Mouse (Mus musculus): ENCODE results near the gene Olfr1058.
A peak's percentile ranks its signal among the peaks of the same experiment; 100 is the strongest.
"Not testable (repeated sequence)": the region's sequence is repeated elsewhere in the genome, so short reads cannot be mapped to it uniquely, and the experiment has no call there.

Olfr1058 gene

DNA sequence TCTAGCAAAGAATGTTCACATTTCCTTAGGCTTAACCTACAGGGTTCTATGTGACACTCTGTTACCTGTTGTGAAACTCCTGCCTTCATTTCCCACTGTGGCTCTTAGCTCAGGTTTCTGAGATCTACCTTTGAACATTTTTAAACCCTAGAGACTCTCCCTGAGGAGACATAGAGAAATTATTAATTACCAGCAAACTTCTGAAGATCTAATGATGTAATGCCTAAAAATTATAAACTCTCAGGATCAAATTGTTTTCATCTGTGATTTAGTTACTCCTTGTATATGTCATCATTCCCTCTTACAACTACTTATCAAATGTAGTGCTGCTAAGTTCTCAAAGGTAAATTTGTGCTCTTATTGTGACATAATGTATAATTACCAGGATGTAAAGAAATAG is at the start of gene Olfr1058:
Olfr1058 (minus strand) TSS at position 101 of the 400 bp plus-strand sequence.
- not testable (repeated sequence) for DNase-seq (ENCODE audit: extremely low read depth, low read depth)

DNA sequence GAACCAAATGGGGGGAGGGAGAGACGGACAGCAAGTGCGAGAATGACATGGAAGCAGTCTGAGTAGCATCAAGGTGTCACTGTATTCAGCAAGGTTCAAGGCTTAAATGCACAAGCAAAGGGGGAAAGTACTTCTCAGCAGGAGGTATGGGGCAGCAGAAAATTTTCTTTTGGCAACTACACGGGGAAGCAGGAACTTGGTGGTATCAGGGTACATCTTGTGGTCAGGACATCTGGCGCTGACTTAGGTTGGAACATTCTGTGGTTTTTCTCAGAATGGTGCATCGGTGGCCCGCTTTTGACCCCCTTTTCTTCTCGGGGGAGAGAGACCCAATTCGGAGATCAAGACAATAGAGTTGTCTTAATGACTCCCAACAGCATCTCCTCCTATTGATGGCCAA is 40.1 kb upstream of the Olfr1058 start:
- peak; percentile 20 for DNase-seq (ENCODE audit: extremely low read depth, low read depth)

DNA sequence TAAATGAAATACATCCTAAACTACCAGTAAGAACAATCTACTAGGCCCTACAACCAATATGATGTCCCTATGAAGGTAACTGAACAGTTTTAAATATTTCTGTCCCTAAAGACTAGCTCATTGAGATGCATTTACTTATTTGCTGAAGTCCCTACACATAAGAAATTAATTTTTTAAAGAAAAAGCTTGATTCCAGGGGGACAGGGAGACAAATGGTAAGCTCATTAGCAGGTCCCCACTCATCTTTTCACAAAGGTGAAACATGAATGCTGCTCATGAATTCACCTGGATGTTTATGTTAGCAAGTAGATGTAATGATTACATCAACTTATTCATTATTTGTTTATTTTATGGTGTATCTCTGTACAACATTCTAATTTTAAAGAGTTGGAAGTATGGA is 38.3 kb upstream of the Olfr1058 start, which contains the start of gene Olfr1062:
Olfr1062 (minus strand) TSS at position 101 of the 400 bp plus-strand sequence.
- not testable (repeated sequence) for DNase-seq (ENCODE audit: extremely low read depth, low read depth)

DNA sequence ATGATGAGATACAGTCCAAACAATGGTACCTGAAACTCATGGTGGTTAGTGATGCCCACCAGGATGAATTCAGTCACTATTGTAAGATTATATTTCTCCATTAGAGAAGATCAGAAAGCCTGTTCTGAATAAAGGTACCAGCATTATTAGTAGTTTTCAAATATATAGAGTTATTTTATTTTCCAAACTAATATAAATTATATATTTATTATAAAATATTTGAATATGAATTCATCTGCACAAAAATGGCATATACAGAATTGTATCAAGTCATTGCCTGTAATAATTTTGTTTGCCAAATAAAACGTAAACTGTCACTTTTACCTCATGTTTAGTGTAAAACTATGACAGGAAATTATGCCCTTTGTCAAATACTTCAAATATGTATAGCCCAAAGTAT is 25.6 kb upstream of the Olfr1058 start, which contains the start of gene Olfr1061:
Olfr1061 (minus strand) TSS at position 101 of the 400 bp plus-strand sequence.
- DNase-seq (ENCODE audit: extremely low read depth, low read depth) = no peak

DNA sequence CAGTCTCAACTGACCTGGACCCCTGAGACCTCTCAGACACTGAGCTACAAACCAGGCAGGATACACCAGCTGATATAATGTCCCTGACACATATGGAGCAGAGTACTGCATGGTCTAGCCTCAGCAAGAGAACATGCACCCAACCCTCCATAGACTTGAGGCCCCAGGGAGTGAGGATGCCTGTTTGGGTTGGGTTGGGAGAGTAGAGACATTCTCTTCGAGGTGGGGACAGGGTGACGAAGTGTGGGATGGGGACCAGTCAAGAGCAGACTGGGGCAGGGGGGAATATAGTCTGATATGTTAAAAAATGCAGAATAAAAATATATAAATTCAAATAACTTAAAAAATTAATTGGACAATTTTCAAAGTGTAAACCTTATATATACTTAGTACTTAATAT is 6.8 kb upstream of the Olfr1058 start:
- DNase-seq (ENCODE audit: extremely low read depth, low read depth) = no peak

DNA sequence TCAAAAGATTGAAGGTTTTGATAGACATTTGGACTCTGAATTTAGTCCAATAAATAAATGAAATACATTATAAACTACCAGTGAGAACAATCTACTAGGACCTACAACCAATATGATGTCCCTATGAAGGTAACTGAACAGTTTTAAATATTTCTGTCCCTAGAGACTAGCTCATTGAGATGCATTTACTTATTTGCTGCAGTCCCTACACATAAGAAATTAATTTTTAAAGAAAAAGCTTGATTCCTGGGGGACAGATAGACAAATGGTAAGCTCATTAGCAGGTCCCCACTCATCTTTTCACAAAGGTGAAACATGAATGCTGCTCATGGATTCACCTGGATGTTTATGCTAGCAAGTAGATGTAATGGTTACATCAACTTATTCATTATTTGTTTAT is 10.1 kb downstream of the Olfr1058 start, which contains the start of gene Olfr1057:
Olfr1057 (minus strand) TSS at position 101 of the 400 bp plus-strand sequence.
- no peak for DNase-seq (ENCODE audit: extremely low read depth, low read depth)

DNA sequence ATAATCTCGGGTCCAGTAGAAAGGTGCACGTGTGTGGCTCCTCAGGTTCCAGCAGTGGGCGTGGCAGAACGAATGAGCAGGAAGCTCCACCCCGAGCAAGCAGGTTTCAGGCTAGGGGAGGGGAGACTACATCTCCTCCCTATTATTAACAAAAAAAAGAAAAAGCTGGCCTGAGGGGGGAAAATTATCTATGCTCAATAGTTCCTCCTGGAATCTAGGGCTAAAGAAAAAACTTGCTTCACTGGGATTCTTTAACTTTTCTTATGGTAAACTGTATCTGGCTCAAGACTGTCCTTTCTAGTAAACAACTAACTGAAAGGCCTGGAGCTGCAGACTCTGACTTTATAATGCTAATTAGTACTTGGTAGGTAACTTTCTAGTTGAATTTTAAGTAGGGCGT is 22.0 kb downstream of the Olfr1058 start:
- DNase-seq (ENCODE audit: extremely low read depth, low read depth) = not testable (repeated sequence)

DNA sequence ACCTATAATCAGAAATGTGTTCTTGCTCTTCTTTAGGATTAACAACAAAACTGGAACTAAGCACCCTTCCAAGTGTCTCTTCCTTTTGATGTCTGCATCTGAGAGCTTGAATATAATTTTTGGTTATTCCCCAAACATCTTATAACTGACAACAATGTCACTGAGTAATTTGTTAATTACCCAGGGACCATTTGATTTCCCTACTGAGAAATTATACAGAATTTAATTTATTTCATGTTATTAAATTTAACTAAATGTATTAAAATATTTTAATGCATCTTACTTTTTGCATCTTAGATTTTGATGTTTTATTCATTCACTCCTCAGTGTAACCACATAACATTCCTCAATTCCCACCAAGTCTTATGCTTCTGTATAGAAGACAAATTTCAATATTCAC is 26.0 kb downstream of the Olfr1058 start, which contains the start of gene Olfr1056:
Olfr1056 (minus strand) TSS at position 101 of the 400 bp plus-strand sequence.
- DNase-seq (ENCODE audit: extremely low read depth, low read depth) = no peak

DNA sequence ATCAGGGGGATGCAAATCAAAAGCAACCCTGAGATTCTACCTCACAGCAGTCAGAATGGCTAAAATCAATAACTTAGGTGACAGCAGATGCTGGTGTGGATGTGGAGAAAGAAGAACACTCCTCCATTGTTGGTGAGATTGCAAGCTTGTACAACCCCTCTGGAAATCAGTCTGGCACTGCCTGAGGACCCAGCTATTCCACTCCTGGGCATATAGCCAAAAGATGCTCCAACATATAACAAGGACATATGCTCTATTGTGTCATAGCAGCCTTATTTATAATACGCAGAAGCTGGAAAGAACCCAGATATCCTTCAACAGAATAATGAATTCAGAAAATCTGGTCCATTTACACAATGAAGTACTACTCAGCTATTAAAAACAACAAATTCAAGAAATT is 36.6 kb downstream of the Olfr1058 start:
- not testable (repeated sequence) for DNase-seq (ENCODE audit: extremely low read depth, low read depth)

DNA sequence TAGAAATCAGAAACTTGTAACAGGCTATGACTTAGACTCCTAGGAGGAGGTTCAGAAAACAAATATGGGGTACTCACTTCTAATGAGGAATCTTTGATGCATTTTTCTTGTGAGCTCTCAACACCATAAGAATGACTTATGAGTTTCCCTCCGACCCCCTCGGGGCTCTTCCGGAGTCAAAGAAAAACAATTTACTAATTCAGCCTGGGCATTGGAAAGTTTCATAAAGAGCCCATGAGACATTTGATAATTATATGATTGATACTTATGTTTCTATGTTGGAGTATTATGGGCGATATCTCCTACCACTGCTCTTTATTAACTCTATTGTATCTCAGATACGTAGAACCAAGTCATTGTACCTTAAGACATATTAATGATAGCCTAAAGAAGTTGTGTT is 38.2 kb downstream of the Olfr1058 start, which contains the start of gene Olfr1055:
Olfr1055 (minus strand) TSS at position 101 of the 400 bp plus-strand sequence.
- DNase-seq (ENCODE audit: extremely low read depth, low read depth) = no peak

DNA sequence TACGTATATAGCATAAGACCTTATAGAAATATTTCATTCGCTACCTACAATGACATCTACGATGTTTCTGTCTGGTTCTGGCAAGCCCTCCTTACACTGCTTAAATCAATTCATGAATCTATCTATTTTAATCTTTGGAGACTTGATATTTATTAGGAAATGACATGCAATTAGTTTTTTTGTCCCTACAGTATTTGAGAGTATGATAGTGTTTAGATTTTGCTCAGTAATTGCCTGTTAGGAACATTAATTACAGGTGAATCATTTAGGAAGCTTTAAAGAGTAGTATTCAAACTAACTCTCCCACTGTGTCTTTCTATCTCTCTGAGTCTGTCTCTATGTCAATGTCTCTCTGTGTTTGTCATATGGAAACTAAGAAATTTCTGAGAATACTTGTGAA is 53.0 kb downstream of the Olfr1058 start, which contains the start of gene Olfr1054:
Olfr1054 (minus strand) TSS at position 101 of the 400 bp plus-strand sequence.
- DNase-seq (ENCODE audit: extremely low read depth, low read depth) = no peak
